Mouse (Mus musculus) liver, embryonic 11.5 days (tissue): ENCODE results near the gene Gm498. TPM values are rescaled to one million over a fixed set of nuclear protein-coding genes. Genes with fewer than 3 reads are reported as not detected.
A peak's percentile ranks its signal among the peaks of the same experiment; 100 is the strongest.

Source experiments
- ATAC-seq: fragments of 200-750 bp; cut with Nextera tagmentation; replicated peaks from 2 replicates; pipeline ENCODE4 v1.8.0; 2017; ENCODE audit warnings: moderate number of reproducible peaks, mild to moderate bottlenecking, moderate TSS enrichment, moderate library complexity; ENCODE audit not compliant: low FRiP score
- DNase-seq: peaks from one replicate; pipeline ENCODE4 v3.0.0-alpha.2; 2017; ENCODE audit warnings: low spot score
- H3K27ac ChIP-seq: fragments of 300-500 bp; sonication (generic); 2 replicates; pipeline ENCODE4 v1.5.1; 2014; ENCODE audit warnings: mild to moderate bottlenecking, low read depth, low read length, control low read depth
- H3K27me3 ChIP-seq: fragments of 300-500 bp; sonication (generic); replicated peaks from 2 replicates; pipeline ENCODE4 v1.6.1; 2014; ENCODE audit warnings: low read length, mixed read lengths; ENCODE audit not compliant: control insufficient read depth, insufficient read depth
- H3K36me3 ChIP-seq: fragments of 300-500 bp; sonication (generic); 2 replicates; pipeline ENCODE4 v1.6.1; 2014; ENCODE audit warnings: mild to moderate bottlenecking, low read length, moderate library complexity, mixed read lengths; ENCODE audit not compliant: control insufficient read depth, insufficient read depth
- H3K4me1 ChIP-seq: fragments of 300-500 bp; sonication (generic); replicated peaks from 2 replicates; pipeline ENCODE4 v1.6.1; 2014; ENCODE audit warnings: low read length, mixed read lengths; ENCODE audit not compliant: control insufficient read depth, insufficient read depth
- H3K4me2 ChIP-seq: fragments of 300-500 bp; sonication (generic); 2 replicates; pipeline ENCODE4 v1.6.1; 2014; ENCODE audit warnings: mild to moderate bottlenecking, control low read depth, moderate library complexity
- H3K4me3 ChIP-seq: fragments of 300-500 bp; sonication (generic); 2 replicates; pipeline ENCODE4 v1.5.1; 2014; ENCODE audit warnings: low read depth, low read length, control low read depth
- H3K9ac ChIP-seq: fragments of 300-500 bp; sonication (generic); 2 replicates; pipeline ENCODE4 v1.6.1; 2014; ENCODE audit warnings: low read depth, low read length, control low read depth
- H3K9me3 ChIP-seq: fragments of 300-500 bp; sonication (generic); 2 replicates; pipeline ENCODE4 v1.6.1; 2016; ENCODE audit warnings: low read length, inconsistent platforms, mixed read lengths; ENCODE audit not compliant: control insufficient read depth
- WGBS: fragments of 180-500 bp; shearing (Covaris S2); extraction: QIAGEN DNeasy Blood & Tissue Kit; methylation state at CpG from one replicate; pipeline ENCODE4 v1.1.7; 2014; 5-methylcytosine and 5-hydroxymethylcytosine counted together
- polyA plus RNA-seq: library from polyadenylated mRNA; unstranded; fragments of >200 nt; fragmentation: Nextera tagmentation; extraction: Ambion mirVana; gene quantifications from 2 replicates; pipeline ENCODE4 v1.2.1, GENCODE M21; 2014

The Gm498 gene
- polyA plus RNA-seq, 1 experiment from 2014 or later: not detected

GRCm38 (mm10) chr7:143832196-143832595 is 34.4 kb upstream of the Gm498 start:
- no peak overlapping the region for H3K4me2 ChIP-seq
- WGBS: 83% methylated on average over 8 of the region's 8 CpGs
- no peak overlapping the region for H3K4me3 ChIP-seq
- peaks cover 8% of the 10 kb centered on the region; the same call in 1 of the 2 replicates for H3K4me1 ChIP-seq
- no peak overlapping the region for H3K27ac ChIP-seq
- no peaks in the 10 kb centered on the region for H3K27me3 ChIP-seq
- DNase-seq: no peak
- no peak overlapping the region for H3K9ac ChIP-seq
- no peak for ATAC-seq
- no peaks in the 10 kb centered on the region for H3K36me3 ChIP-seq
- no peaks in the 10 kb centered on the region for H3K9me3 ChIP-seq

GRCm38 (mm10) chr7:143832611-143833010 is 34.0 kb upstream of the Gm498 start:
- no peak for DNase-seq
- Histone ChIP-seq H3K4me2 (no peak overlapping the region), H3K4me1 (peaks cover 8% of the 10 kb centered on the region; the same call in 1 of the 2 replicates), H3K9ac (no peak overlapping the region), H3K27ac (no peak overlapping the region), H3K27me3 (no peaks in the 10 kb centered on the region), H3K9me3 (no peaks in the 10 kb centered on the region), H3K36me3 (peaks cover 2% of the 10 kb centered on the region; the same call in 1 of the 2 replicates), H3K4me3 (no peak overlapping the region)
- 86% methylated on average over 2 of the region's 2 CpGs for WGBS
- no peak for ATAC-seq

GRCm38 (mm10) chr7:143833581-143834190 is 33.0 kb upstream of the Gm498 start:
- H3K27me3 ChIP-seq: no peaks in the 10 kb centered on the region
- no peak overlapping the region for H3K27ac ChIP-seq
- DNase-seq (no peak), ATAC-seq (no peak)
- WGBS: 67% methylated on average over 6 of the region's 6 CpGs
- no peak overlapping the region for H3K9ac ChIP-seq
- no peak overlapping the region for H3K4me3 ChIP-seq
- H3K4me2 ChIP-seq: 0 out of 2 replicates have a peak overlapping the region, but pooled peaks have one; percentile 7
- H3K4me1 ChIP-seq: peaks cover 8% of the 10 kb centered on the region; the same call in 1 of the 2 replicates
- no peaks in the 10 kb centered on the region for H3K9me3 ChIP-seq
- H3K36me3 ChIP-seq: peaks cover 4% of the 10 kb centered on the region; the same call in 1 of the 2 replicates

DNA sequence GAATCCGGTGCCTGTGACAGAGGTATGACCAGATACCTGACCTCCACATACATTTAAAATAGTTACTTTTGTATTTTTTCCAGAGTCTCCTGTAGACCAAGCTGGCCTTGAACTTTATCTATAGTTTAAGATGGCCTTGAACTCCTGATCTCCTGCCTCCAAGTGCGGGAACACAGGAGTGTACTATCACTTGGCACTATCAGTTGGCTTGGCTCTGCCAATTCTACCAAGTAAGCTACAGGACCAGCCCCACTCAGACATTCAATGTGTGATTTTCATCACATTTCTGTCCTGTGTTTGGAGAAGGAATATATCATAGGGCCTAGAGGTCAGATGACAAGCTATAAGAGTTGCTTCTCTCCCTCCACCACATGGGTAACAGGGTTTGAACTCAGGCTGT is 32.3 kb upstream of the Gm498 start:
- H3K27ac ChIP-seq: no peak overlapping the region
- H3K4me2 ChIP-seq: no peak overlapping the region
- 78% methylated on average over 2 of the region's 2 CpGs for WGBS
- H3K4me1 ChIP-seq: peaks cover 8% of the 10 kb centered on the region; the same call in 1 of the 2 replicates
- DNase-seq (no peak), ATAC-seq (no peak)
- no peak overlapping the region for H3K9ac ChIP-seq
- peaks cover 4% of the 10 kb centered on the region; the same call in 1 of the 2 replicates for H3K36me3 ChIP-seq
- H3K27me3 ChIP-seq: no peaks in the 10 kb centered on the region
- H3K4me3 ChIP-seq: no peak overlapping the region
- no peaks in the 10 kb centered on the region for H3K9me3 ChIP-seq

- no peaks in the 10 kb centered on the region for H3K9me3 ChIP-seq
- WGBS: 60% methylated on average over 3 of the region's 3 CpGs
- peaks cover 4% of the 10 kb centered on the region; the same call in 1 of the 2 replicates for H3K36me3 ChIP-seq
- peaks cover 8% of the 10 kb centered on the region; the same call in 1 of the 2 replicates for H3K4me1 ChIP-seq
- no peaks in the 10 kb centered on the region for H3K27me3 ChIP-seq
- no peak overlapping the region for H3K27ac ChIP-seq
- H3K4me2 ChIP-seq: no peak overlapping the region
- DNase-seq (no peak), ATAC-seq (no peak)
- no peak overlapping the region for H3K4me3 ChIP-seq
- no peak overlapping the region for H3K9ac ChIP-seq
These were observed 31.7 kb upstream of the Gm498 start for GRCm38 (mm10) chr7:143834972-143835371.

GRCm38 (mm10) chr7:143837705-143838358 is 28.8 kb upstream of the Gm498 start:
- H3K4me2 ChIP-seq: no peak overlapping the region
- no peaks in the 10 kb centered on the region for H3K9me3 ChIP-seq
- H3K27me3 ChIP-seq: no peaks in the 10 kb centered on the region
- H3K4me1 ChIP-seq: peaks cover 5% of the 10 kb centered on the region; the same call in 1 of the 2 replicates
- ATAC-seq (no peak), DNase-seq (no peak)
- peaks cover 20% of the 10 kb centered on the region for H3K36me3 ChIP-seq
- 84% methylated on average over 3 of the region's 3 CpGs for WGBS
- H3K9ac ChIP-seq: no peak overlapping the region
- H3K27ac ChIP-seq: no peak overlapping the region
- no peak overlapping the region for H3K4me3 ChIP-seq

GRCm38 (mm10) chr7:143840121-143840520 is 26.5 kb upstream of the Gm498 start:
- no peaks in the 10 kb centered on the region for H3K27me3 ChIP-seq
- WGBS: 94% methylated on average over 5 of the region's 5 CpGs
- ATAC-seq: no peak
- H3K27ac ChIP-seq: no peak overlapping the region
- 0 out of 2 replicates have a peak, but pooled peaks cover 2% of the 10 kb centered on the region for H3K4me1 ChIP-seq
- H3K4me2 ChIP-seq: no peak overlapping the region
- H3K4me3 ChIP-seq: no peak overlapping the region
- H3K36me3 ChIP-seq: peaks cover 39% of the 10 kb centered on the region
- no peak for DNase-seq
- no peak overlapping the region for H3K9ac ChIP-seq
- H3K9me3 ChIP-seq: no peaks in the 10 kb centered on the region

GRCm38 (mm10) chr7:143841301-143841700 is 25.3 kb upstream of the Gm498 start:
- H3K36me3 ChIP-seq: peaks cover 47% of the 10 kb centered on the region
- H3K9me3 ChIP-seq: no peaks in the 10 kb centered on the region
- 95% methylated on average over 8 of the region's 8 CpGs for WGBS
- no peak overlapping the region for H3K4me2 ChIP-seq
- H3K27me3 ChIP-seq: no peaks in the 10 kb centered on the region
- DNase-seq: no peak
- no peak for ATAC-seq
- no peak overlapping the region for H3K4me3 ChIP-seq
- no peak overlapping the region for H3K9ac ChIP-seq
- no peaks in the 10 kb centered on the region for H3K4me1 ChIP-seq
- H3K27ac ChIP-seq: no peak overlapping the region
